Mouse (Mus musculus): ENCODE data around the gene Brms1l. TPM values are rescaled to one million over a fixed set of nuclear protein-coding genes. Genes with fewer than 3 reads are reported as not detected.
A peak's percentile ranks its signal among the peaks of the same experiment; 100 is the strongest.
"Not testable (repeated sequence)": the region's sequence is repeated elsewhere in the genome, so short reads cannot be mapped to it uniquely, and the experiment has no call there.

Brms1l gene
- 35.2 and 38.7 TPM in 2 replicates for polyA plus RNA-seq (2016; fragmentation: Nextera tagmentation; extraction: Ambion mirVana)

DNA sequence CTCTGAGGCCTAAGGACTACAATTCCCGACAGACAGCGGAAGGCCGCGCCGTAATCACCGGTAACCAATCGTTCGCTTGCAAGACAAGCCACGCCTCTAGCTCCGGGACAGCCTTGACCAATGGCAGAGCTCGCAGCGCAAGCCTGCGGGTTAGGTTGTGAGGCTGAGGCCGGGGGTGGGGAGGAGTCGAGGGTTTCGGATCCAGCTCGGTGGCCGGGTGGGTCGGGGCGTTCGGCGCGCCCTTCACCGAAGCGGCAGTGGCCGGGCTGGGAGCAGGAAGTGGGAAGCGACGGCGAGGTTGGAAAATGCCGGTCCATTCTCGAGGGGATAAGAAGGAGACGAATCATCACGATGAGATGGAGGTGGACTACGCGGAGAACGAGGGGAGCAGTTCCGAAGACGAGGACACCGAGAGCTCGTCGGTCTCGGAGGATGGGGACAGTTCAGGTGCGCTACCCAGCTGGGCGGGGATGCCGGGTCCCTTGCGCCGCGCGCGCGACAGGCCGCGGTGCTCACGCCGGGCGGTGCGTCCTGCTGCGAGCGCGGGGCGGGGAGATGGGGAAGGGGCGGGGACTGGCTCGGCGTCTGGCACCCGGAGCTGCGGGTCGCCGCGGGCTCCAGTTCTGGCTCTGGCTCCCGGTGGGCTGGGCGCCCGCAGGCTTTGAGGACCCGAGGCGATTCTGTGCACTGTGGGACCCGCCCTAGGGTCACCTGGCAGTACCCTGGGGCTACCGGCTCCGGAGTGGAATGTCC lies at the start of gene Brms1l:
Gene Brms1l (plus strand): TSS at position 126 of the 753 bp plus-strand sequence.
- Histone ChIP-seq H3K4me3 (peak within 1 kb of the TSS; percentile 75), H3K27ac (peak within 1 kb of the TSS; percentile 92), H3K4me1 (peaks cover 12% of the 10 kb centered on the region; the same call in 1 of the 2 replicates), H3K36me3 (0 out of 2 replicates have a peak, but pooled peaks cover under 1% of the 10 kb centered on the region), H3K27me3 (ENCODE audit: insufficient read depth, poor library complexity, severe bottlenecking) (no peaks in the 10 kb centered on the region), H3K9me3 (no peaks in the 10 kb centered on the region)
- under 1% methylated on average over 74 of the region's 77 CpGs for WGBS
- DNase-seq (ENCODE audit: low spot score), result peak; percentile 100

DNA sequence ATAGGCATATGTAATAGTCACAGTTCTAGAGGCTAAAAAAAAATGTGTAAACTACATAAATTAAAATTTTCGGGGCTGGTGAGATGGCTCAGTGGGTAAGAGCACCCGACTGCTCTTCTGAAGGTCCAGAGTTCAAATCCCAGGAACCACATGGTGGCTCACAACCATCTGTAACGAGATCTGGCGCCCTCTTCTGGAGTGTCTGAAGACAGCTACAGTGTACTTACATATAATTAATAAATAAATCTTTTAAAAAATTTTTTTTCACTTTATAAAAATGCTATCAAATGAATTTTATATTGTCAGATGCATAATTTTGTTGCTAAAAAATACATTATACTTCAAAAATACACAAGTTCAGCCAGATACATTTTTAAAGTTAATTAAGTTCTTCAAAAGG lies 41.6 kb upstream of the Brms1l start:
- not testable (repeated sequence) for H3K9me3 ChIP-seq; H3K27ac ChIP-seq; H3K4me1 ChIP-seq; DNase-seq (ENCODE audit: low spot score); H3K4me3 ChIP-seq; H3K27me3 ChIP-seq (ENCODE audit: insufficient read depth, poor library complexity, severe bottlenecking)
- H3K36me3 ChIP-seq, result 0 out of 2 replicates have a peak, but pooled peaks cover 10% of the 10 kb centered on the region
- WGBS, result 76% methylated on average over 4 of the region's 4 CpGs

DNA sequence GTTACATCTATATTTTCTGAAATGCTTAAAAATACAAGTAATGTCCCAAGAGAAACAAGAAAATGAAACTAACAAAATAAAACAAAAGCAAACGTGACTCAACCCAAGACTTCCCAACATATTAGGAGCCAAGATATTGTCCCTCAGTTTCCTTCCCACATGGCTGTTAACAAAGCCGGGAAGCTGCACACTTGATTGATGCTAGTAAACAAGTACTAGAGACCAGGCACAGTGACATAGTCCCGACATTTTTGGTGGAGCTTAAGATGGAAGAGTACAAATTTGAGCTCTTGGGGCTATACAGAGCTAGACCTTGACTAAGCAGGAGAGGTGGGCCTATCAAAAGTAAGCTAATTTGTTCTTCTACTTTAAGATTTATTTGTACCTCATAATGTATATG lies 39.0 kb upstream of the Brms1l start:
- Histone ChIP-seq H3K36me3 (0 out of 2 replicates have a peak, but pooled peaks cover 10% of the 10 kb centered on the region), H3K27me3 (ENCODE audit: insufficient read depth, poor library complexity, severe bottlenecking) (no peaks in the 10 kb centered on the region), H3K4me1 (no peaks in the 10 kb centered on the region; the same call in 1 of the 2 replicates), H3K9me3 (no peaks in the 10 kb centered on the region), H3K4me3 (no peak overlapping the region), H3K27ac (no peak overlapping the region)
- DNase-seq (ENCODE audit: low spot score), result no peak
- 88% methylated on average over 3 of the region's 3 CpGs for WGBS

DNA sequence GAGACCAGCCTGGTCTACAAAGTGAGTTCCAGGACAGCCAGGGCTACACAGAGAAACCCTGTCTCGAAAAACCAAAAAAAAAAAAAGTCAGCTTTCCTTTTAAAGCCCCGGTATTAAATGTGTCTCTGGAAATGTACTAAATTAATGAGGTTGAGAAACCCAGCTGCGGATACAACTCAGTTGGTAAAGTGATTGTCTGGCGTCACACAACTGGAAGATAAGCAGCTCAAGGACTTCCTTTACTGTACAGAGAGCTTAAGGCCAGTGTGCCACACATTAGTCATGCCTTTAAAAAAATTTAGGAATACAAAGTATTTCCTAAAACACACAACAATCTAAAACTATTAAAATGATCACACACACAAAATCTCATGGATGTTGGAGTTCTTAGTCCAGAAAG lies 37.4 kb upstream of the Brms1l start:
- Histone ChIP-seq H3K36me3 (0 out of 2 replicates have a peak, but pooled peaks cover 7% of the 10 kb centered on the region), H3K27me3 (ENCODE audit: insufficient read depth, poor library complexity, severe bottlenecking) (no peaks in the 10 kb centered on the region), H3K27ac (no peak overlapping the region), H3K9me3 (no peaks in the 10 kb centered on the region), H3K4me1 (no peaks in the 10 kb centered on the region; the same call in 1 of the 2 replicates), H3K4me3 (no peak overlapping the region)
- no peak for DNase-seq (ENCODE audit: low spot score)
- 86% methylated on average over 4 of the region's 4 CpGs for WGBS

DNA sequence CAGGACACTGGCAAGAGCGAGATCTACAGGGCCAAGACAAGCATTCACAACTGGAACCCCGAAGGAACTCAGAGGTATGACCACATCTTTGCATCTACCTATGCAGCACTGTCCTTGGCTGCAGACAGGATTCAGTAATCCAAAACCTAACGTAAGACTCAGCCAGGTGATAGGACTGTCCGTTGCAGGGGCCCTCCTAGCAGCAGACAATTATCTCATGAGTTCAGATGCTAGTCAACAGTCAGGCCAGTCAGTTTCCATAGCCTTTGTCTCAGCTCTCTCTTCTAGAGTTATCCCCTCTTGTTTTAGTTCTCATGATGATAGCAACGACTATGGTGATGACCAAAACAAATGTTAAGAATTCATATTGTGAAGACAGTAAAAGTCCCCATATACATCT lies 36.0 kb upstream of the Brms1l start:
- 75% methylated on average over 5 of the region's 5 CpGs for WGBS
- 0 out of 2 replicates have a peak, but pooled peaks cover 2% of the 10 kb centered on the region for H3K36me3 ChIP-seq
- H3K9me3 ChIP-seq, result no peaks in the 10 kb centered on the region
- H3K4me3 ChIP-seq, result no peak overlapping the region
- DNase-seq (ENCODE audit: low spot score), result no peak
- H3K4me1 ChIP-seq, result no peaks in the 10 kb centered on the region; the same call in 1 of the 2 replicates
- no peaks in the 10 kb centered on the region for H3K27me3 ChIP-seq (ENCODE audit: insufficient read depth, poor library complexity, severe bottlenecking)
- no peak overlapping the region for H3K27ac ChIP-seq

DNA sequence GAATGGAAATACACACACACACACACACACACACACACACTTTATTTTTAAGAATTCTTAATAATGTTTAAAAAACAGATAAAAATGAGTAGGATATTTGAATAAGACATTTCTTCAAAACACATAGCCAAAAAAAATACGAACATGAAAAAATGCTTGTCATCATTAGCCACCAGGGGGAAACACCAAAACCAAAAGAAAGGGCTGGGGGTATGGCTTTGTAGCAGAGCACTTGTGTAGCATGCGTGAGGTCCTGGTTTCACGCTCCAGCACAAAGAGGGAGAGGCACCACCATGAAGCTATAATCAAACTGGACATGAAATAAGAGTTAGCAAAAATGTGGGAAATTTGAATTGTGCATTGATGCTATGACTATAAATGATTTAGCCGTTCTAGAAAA lies 35.0 kb upstream of the Brms1l start:
- no peak overlapping the region for H3K4me3 ChIP-seq
- 89% methylated on average over 4 of the region's 4 CpGs for WGBS

DNA sequence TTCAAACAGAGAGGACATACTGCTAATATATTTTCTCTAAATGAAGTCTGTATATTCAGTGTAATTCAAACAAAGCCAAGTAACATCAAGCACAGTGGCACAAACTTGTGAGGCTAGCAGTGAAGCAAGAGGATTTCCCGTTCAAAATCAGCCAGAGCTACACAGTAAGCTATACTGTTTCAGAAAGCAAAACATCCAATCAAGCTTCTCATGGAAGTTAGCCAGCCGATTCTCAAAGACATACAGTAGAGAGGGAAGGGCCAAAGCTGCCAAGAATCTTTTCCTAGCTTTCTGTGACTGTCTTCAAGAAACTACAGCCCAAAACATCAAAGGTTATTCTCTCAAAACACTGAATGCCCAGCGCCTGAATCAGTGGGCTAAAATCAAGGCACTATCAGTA lies 31.1 kb upstream of the Brms1l start:
- DNase-seq (ENCODE audit: low spot score), result no peak

More for the DNA sequence above, 35.0 kb upstream of the Brms1l start:
- Histone ChIP-seq H3K27me3 (ENCODE audit: insufficient read depth, poor library complexity, severe bottlenecking) (no peaks in the 10 kb centered on the region), H3K27ac (no peak overlapping the region), H3K36me3 (0 out of 2 replicates have a peak, but pooled peaks cover 2% of the 10 kb centered on the region), H3K9me3 (no peaks in the 10 kb centered on the region), H3K4me1 (no peaks in the 10 kb centered on the region; the same call in 1 of the 2 replicates)
- DNase-seq (ENCODE audit: low spot score), result no peak

DNA sequence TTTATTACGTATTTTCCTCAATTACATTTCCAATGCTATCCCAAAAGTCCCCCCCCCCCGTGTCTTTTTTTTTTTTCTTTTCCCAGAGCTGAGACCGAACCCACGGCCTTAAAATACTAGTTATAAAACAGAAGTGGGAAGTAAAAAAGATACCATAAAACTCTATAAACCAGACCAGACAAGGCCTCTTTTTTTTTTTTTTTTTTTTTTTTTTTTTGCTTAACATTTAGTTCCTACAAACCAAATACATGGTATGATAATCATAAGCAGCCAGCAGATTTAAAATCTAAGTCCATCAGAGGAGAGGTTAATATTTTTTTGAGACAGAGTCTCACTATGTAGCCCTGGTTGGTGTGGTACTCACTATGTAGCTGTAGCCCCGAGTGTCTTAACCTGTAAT lies 19.6 kb upstream of the Brms1l start:
- Histone ChIP-seq H3K9me3 (no peaks in the 10 kb centered on the region), H3K27me3 (ENCODE audit: insufficient read depth, poor library complexity, severe bottlenecking) (no peaks in the 10 kb centered on the region), H3K4me3 (no peak overlapping the region), H3K36me3 (no peaks in the 10 kb centered on the region; the same call in 1 of the 2 replicates), H3K4me1 (no peaks in the 10 kb centered on the region), H3K27ac (no peak overlapping the region)
- no peak for DNase-seq (ENCODE audit: low spot score)
- WGBS, result 91% methylated on average over 5 of the region's 5 CpGs

More for the DNA sequence above, 31.1 kb upstream of the Brms1l start:
- H3K27me3 ChIP-seq (ENCODE audit: insufficient read depth, poor library complexity, severe bottlenecking), result no peaks in the 10 kb centered on the region
- no peak overlapping the region for H3K27ac ChIP-seq
- no peaks in the 10 kb centered on the region; the same call in 1 of the 2 replicates for H3K4me1 ChIP-seq
- H3K4me3 ChIP-seq, result no peak overlapping the region
- 60% methylated on average over 3 of the region's 3 CpGs for WGBS
- H3K9me3 ChIP-seq, result no peaks in the 10 kb centered on the region
- no peaks in the 10 kb centered on the region for H3K36me3 ChIP-seq

DNA sequence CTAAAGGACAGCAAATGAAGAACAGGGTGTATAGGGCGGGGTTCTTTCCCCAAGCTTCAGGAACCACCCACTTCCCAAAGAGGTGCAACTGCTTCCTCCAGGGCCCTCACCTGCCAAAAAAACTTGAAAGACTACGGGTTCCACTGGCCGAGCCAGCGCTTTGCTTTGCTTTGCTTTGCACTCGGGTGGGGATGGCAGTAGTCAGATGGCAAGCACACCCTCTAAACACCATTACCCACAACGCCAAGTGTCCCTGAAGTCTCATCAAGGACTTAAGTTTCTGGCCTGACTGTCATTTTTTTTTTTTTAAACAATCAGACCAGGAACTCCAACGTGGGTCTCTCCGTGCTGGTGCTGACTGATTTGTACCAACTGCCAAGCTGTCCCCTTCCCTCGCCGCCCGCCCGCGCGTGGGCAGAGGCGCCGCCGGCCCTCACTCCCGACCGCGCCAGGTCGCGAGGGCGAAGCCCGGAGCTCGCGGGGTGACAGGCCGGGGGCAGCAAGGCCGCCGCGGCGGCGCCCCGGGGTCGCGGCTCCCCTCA lies 15.9 kb upstream of the Brms1l start:
- Histone ChIP-seq H3K36me3 (no peaks in the 10 kb centered on the region), H3K9me3 (no peaks in the 10 kb centered on the region), H3K4me3 (peak overlapping the region; percentile 90), H3K27me3 (ENCODE audit: insufficient read depth, poor library complexity, severe bottlenecking) (no peaks in the 10 kb centered on the region), H3K27ac (peak overlapping the region; percentile 95), H3K4me1 (no peaks in the 10 kb centered on the region)
- DNase-seq (ENCODE audit: low spot score), result peak; percentile 83
- under 1% methylated on average over 35 of the region's 35 CpGs for WGBS

DNA sequence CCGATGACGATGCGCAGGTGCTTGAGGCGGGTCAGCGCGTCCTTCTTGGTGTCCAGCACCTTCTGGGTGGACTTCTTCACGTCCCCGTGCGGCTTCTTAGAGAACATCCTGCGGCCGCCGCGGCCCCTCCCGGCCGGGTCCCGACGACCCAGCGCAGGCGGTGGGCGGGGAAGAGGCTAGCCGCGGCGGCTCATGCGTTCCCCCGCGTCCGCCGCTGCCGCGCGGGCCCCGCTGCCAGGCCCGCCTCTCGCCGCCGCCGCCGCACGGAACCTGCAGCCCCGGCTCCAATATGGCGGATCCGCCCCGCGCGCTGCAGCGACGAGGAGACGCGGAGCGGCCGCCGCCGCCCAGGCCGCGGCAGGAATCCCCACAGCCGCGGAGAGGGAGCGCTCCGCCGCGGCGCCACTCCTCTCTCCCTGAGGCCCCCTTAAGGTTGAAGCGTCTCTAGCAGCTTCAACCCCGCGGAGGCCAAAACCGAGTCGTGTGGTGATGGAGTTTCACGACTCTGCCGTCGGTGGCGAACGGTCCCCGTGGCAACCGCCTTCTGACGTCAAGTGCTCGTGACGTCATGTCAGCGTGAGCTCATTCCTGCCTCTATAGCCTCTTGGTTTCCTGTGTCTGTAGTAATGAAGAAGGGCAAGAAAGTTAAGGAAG lies 15.3 kb upstream of the Brms1l start, which contains the start of gene Ralgapa1:
Gene Ralgapa1 (minus strand): TSS at position 507 of the 654 bp plus-strand sequence.
- WGBS, result under 1% methylated on average over 78 of the region's 78 CpGs

DNA sequence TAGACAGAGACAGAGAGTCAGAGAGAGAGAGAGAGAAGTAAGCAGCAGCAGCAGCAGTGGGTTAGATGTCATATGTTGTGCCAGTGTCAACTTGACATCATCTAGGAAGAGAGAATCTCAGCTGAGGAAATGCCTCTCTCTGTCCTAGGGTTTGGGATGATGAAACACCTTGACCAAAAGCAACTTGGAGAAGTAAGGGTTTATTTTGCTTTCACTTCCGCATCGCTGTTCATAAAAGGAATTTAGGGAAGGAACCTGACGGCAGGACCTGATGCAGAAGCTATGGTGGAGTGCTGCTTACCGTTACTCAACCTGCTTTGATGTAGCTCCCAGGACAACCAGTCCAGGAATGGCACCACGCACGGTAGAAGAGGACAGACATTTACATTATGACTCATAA lies 12.1 kb upstream of the Brms1l start:
- H3K27ac ChIP-seq, result no peak overlapping the region
- H3K4me1 ChIP-seq, result no peaks in the 10 kb centered on the region
- H3K4me3 ChIP-seq, result no peak overlapping the region
- H3K9me3 ChIP-seq, result no peaks in the 10 kb centered on the region
- no peaks in the 10 kb centered on the region for H3K27me3 ChIP-seq (ENCODE audit: insufficient read depth, poor library complexity, severe bottlenecking)
- H3K36me3 ChIP-seq, result no peaks in the 10 kb centered on the region
- no peak for DNase-seq (ENCODE audit: low spot score)
- 87% methylated on average over 6 of the region's 6 CpGs for WGBS

More for the DNA sequence above, 15.3 kb upstream of the Brms1l start, which contains the start of gene Ralgapa1:
- Histone ChIP-seq H3K9me3 (no peaks in the 10 kb centered on the region), H3K27ac (peak within 1 kb of the TSS; percentile 95), H3K27me3 (ENCODE audit: insufficient read depth, poor library complexity, severe bottlenecking) (no peaks in the 10 kb centered on the region), H3K4me3 (peak within 1 kb of the TSS; percentile 90), H3K36me3 (no peaks in the 10 kb centered on the region), H3K4me1 (no peaks in the 10 kb centered on the region)
- peak; percentile 97 for DNase-seq (ENCODE audit: low spot score)

DNA sequence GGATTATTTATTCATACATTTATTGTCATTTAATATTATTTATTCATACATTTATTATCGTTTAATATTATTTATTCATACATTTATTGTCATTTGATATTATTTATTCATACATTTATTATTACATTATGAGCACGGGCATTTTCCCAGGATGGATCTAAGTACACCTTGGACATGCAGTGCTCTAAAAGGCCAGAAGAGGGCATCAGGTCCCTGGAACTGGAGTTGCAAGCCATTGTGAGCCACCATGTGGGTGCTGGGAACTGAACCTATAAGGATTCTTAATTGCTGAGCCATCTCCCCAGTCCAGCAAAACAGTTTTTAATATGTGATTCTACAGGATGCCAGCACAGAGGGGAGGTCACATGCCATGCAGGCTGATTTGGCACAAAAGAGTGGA lies 10.6 kb upstream of the Brms1l start:
- Histone ChIP-seq H3K4me3 (no peak overlapping the region), H3K36me3 (no peaks in the 10 kb centered on the region), H3K9me3 (no peaks in the 10 kb centered on the region), H3K4me1 (no peaks in the 10 kb centered on the region), H3K27ac (no peak overlapping the region), H3K27me3 (ENCODE audit: insufficient read depth, poor library complexity, severe bottlenecking) (no peaks in the 10 kb centered on the region)
- WGBS, result 79% methylated on average over 2 of the region's 2 CpGs
- no peak for DNase-seq (ENCODE audit: low spot score)

DNA sequence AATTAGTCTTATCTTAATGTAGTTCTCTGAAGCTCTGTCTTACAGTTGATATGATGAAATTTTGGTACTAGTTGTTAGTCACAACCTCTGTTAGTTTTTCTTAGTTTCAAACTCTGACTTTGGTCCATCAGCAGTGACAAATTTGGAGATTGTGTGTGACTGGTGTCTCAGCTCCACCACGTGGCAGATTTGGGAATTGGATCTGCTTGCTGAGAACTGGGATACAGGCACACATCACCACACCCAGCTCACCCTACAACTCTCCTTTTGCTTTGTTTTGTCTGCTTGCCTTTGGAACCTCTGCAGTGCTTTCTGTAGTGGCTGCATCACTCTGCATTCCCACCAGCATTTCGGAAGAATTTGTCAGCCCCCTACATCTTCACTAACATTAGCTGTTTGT lies 5.0 kb upstream of the Brms1l start:
- Histone ChIP-seq H3K27me3 (ENCODE audit: insufficient read depth, poor library complexity, severe bottlenecking) (no peaks in the 10 kb centered on the region), H3K4me3 (no peak overlapping the region), H3K36me3 (no peaks in the 10 kb centered on the region), H3K27ac (no peak overlapping the region), H3K4me1 (no peaks in the 10 kb centered on the region), H3K9me3 (no peaks in the 10 kb centered on the region)
- DNase-seq (ENCODE audit: low spot score), result peak; percentile 78
- WGBS, result 22% methylated on average over 2 of the region's 2 CpGs
